Mouse (Mus musculus) CD4-positive, CD25-positive, alpha-beta regulatory T cell, adult 4 months (primary cell): ENCODE results near the gene Vmn2r53. TPM values are rescaled to one million over a fixed set of nuclear protein-coding genes. Genes with fewer than 3 reads are reported as not detected.
"Not testable (repeated sequence)": the region's sequence is repeated elsewhere in the genome, so short reads cannot be mapped to it uniquely, and the experiment has no call there.

Source experiments
- ATAC-seq: one replicate; pipeline ENCODE4 v1.8.0; 2017
- polyA plus RNA-seq, 2 experiments: library from polyadenylated mRNA; unstranded; fragments of 100-300 nt; shearing (Covaris generic); gene quantifications; one replicate each; pipeline ENCODE4 v1.2.1; 2017

The Vmn2r53 gene
- polyA plus RNA-seq, result under 1 TPM in 1 of 2 experiments, not detected in 1; 0.05 TPM

DNA sequence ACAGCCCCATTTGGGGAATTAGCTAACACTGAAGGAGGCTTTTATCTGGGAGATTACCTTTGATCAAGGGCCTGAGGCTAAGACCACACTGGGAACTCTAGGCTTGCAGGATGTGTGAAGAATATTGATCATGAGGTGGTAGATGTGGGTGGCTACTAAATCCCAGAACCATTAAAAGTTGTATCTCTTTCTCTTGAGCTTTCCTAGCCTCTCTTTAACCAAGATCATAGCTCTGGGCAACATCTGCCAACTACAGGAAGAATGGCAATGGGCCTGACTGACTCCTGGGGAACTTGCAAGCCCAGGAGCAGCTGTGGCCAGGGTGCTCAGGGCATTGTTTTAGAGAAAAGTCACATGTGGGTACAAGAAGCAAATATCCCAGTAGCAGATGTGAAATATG, at the start of gene Vmn2r53:
Gene Vmn2r53, minus strand, starts transcription at position 101 of the 400 bp plus-strand sequence.
- no peak for ATAC-seq

DNA sequence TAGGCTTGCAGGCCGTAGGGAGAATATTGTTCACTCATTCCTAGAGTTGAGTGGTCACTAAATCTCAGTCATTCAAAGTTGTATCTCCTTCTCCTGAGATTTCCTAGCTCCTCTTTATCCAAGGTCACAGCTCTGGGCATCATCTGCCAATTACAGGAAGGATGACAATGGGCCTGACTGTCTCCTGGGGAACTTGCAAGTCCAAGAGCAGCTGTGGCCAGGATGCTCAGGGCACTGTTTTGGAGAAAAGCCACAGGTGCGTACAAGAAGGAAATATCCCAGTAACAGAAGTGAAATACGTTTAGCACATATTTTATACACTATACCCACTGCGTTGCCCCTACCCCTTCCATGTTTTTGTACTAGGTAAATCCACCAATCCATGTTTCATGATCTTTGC, 31.6 kb upstream of the Vmn2r53 start, which contains the start of gene Vmn2r54:
Gene Vmn2r54, minus strand, starts transcription at position 101 of the 400 bp plus-strand sequence.
- not testable (repeated sequence) for ATAC-seq

Other genes with a start within 250 kb of the Vmn2r53 start
- gene Vmn1r84, start 239.5 kb downstream of the Vmn2r53 start, polyA plus RNA-seq, result under 1 TPM in 1 of 2 experiments, not detected in 1; 0.11 TPM
- gene Zfp551, start 186.0 kb downstream of the Vmn2r53 start, polyA plus RNA-seq, result 1 to 10 TPM; 2.6 to 5.5 TPM
- 1 to 10 TPM; 7.8 to 8.3 TPM for gene Zfp606, start 130.5 kb downstream of the Vmn2r53 start, polyA plus RNA-seq
- gene 2900092C05Rik, start 96.3 kb downstream of the Vmn2r53 start, polyA plus RNA-seq, result not detected
- gene Vmn2r54, start 31.5 kb upstream of the Vmn2r53 start, polyA plus RNA-seq, result not detected
- not detected for gene Vmn2r55, start 76.2 kb upstream of the Vmn2r53 start, polyA plus RNA-seq
- gene Vmn2r56, start 126.2 kb upstream of the Vmn2r53 start, polyA plus RNA-seq, result not detected
- 1 to 10 TPM in 1 of 2 experiments, under 1 TPM in 1; 0.42 to 1.4 TPM for gene Zscan18, start 194.8 kb upstream of the Vmn2r53 start, polyA plus RNA-seq
- 10 to 100 TPM; 20.0 to 22.4 TPM for gene Zfp329, start 210.1 kb upstream of the Vmn2r53 start, polyA plus RNA-seq
- gene Zfp110, start 226.0 kb upstream of the Vmn2r53 start, polyA plus RNA-seq, result 100 to 1,000 TPM in 1 of 2 experiments, 10 to 100 TPM in 1; 91.9 to 118 TPM